Mouse (Mus musculus): ENCODE measurements around the gene Katnb1. TPM values are rescaled to one million over a fixed set of nuclear protein-coding genes. Genes with fewer than 3 reads are reported as not detected.

Katnb1 gene
- total RNA-seq, 2 experiments from 2014 or later = 20.2 to 20.9 TPM

DNA sequence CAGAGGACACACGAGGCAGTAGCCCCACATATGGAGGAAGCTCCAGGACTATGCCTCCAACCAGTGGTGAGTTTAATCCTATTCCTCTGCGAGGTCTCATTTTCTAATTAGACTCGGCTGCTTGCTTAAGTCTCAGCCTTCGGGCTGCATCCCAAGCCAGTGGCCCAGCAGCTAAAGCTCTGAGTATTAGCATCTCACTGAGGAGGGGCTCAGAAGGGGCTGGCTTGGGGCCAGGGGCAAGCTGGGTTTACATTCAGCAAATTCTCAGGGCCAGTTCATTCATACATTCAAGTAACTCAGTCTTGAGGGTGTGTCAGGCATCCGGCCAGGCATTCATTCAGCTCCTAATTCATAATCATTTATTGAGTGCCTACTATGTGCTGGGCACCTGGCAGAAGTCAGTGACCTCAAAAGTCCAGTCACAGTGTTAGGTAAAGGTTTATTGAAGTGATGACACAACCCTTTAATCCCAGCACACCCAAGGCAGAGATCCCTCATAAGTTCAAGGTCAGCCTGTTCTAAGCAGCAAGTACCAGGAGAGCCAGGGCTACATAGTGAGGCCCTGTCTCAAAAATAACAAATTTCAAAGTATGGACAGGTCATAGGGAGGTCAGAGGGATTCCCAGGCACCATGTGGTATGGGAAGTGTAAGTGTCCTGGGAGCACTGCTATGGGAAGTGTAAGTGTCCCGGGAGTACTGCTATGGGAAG, 57.5 kb downstream of the Katnb1 start:
- no peak for DNase-seq (ENCODE audit: low spot score in 2 of 2)

DNA sequence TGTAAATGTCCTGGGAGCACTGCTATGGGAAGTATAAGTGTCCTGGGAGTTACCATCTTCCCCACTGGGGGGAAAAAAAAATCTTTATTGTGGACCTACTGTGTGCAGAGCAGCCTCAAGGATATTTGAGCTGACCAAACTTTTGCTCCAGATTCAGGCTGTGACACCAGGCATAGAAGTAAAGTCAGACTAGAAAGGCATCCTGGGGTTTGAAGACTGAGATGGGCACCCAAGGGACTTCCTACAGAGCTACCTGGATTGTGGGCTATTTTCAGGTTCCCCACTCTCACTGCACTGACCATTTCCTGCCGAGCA, 58.0 kb downstream of the Katnb1 start:
- no peak for DNase-seq (ENCODE audit: low spot score in 2 of 2)

DNA sequence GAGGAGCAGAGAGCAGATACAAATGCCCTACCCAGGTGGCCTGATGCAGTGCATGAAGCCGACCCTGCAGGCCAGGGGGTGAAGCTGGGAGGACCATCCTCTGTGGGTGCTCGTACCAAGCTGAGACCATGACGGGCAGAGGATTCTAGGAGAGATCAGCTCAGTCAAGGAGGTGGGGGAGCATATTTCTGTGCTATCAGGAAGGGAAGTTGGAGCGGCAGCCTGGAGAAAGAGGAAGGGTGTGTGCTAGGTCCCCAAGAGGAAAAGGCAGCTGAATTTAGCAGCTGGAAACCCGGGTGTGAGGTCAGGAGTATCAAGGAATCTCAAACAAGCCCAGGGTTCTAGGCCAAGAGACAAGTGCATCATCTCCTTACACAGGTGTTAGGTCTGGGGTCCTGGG, 59.6 kb downstream of the Katnb1 start:
- DNase-seq (ENCODE audit: low spot score in 2 of 2) = no peak

DNA sequence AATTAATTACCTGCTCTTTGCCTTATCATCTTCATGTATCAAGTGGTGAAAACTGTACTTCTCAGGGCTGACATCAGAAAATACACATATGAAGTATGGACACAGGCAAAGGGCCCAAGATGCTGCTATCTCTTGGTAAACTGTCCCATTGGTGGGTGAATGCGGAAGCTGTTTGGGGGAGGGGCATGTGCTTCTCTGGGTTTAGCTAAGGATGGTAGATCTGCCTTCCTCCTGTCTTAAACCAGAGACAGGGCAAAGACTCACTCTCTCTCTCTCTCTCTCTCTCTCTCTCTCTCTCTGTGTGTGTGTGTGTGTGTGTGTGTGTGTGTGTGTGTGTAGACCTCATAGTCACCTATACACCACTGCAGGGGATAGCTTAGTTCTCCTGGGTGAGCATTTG, 60.0 kb downstream of the Katnb1 start:
- DNase-seq (ENCODE audit: low spot score in 2 of 2) = no peak

DNA sequence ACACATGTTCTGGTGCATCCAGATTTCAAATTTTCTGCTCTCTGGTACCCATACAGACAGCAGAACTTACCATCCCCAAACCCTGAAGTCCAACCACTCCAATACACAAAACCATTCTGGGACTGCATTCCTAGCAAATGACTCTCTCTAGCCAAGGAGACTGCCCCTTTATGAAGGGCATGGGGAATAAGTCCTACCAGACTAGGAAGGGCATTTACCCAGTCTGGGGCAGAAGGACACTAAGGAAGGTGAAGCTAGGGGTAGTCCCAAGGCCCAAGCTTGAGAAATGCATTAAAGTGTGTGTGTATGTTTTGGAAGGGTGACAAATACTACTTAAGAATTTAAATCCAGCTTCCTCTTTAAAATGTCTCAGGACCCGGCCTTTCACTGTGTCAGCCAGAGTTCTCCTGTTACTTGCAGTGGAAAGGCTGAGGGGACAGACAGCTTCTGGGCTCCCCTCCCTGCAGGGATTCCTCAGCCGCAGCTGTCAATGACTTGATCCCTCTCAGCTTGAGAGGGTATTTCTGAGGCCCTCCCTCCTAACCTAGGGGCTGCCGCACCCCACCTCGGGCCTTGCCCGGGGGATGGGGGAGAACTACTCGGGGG, 60.6 kb downstream of the Katnb1 start:
- DNase-seq (ENCODE audit: low spot score in 2 of 2) = no peak

DNA sequence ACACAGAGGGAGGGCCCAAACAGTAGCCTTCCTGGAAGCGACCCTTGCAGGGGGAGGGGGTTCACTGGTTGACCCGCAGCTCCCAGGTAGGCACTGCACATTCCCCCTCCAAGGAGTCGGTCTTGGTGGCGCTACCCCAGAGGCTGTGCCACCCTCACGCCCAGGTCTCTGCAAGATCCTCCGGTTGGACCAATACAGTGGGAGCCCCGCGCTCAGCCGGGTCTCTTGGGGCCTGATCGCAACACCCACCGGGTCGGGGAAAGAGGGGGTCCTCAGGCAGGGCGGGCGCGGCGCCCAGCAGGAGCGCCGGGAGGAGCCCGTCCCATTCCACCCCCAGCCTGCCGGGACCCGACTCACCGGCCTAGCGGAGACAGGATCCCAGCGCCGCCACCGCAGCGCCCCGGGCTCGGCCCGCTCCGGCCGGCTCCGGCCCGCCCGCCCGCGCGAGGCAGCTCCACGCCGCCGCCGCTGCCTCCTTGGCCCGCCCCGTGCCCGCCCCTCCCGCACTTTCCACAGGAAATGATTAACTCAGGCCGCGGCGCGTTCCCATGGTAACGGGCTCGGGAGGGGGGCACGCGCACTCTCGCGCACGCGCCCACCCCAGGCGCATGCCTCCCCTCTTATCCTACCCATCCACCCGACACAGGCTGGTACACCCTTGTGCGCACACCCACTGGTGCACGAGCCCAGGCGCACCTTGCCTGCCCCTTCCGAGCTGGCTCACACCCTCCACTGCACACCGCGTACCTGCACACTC, 61.3 kb downstream of the Katnb1 start:
- DNase-seq (ENCODE audit: low spot score in 2 of 2) = peak; percentile 47 to 56

DNA sequence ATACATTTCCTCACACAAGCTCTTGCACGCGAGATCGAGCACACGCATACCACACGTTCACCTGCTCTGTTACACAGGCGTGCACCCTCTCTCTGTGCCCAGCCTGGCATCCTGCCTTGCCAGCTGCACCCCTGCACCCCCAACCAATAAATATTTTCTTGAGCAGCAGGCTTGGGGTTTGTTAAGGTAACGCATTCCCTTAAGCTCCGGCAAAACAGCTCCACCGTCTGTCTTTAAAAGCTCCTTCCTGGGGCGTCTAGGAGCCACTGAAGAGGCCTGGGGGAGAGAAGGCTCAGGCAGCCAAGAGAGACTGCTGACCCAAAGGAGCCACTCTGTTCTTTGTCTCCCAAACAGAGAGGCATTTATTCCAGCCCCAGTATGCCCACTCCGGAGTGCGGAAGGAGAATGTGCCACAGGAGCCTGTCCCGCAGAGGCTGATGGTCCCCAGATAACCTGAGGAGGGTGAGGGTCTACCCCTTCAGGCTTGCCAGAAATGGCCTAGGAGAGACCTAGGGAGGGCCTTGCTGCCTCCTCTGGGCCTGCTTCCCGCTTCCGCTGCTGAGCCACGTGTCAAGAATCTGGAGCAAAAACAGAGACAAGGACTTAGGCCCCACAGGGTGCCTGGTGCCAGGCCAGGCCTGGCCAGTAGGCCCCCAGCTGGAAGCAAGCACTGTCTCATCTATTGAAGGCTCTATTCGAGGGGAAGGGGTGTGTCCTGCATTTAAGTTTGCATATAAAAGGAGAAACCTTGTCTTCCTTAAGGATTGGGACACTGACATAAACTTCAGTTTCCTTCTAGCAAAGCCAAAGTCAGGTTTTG, 62.2 kb downstream of the Katnb1 start:
- DNase-seq (ENCODE audit: low spot score in 2 of 2) = no peak

DNA sequence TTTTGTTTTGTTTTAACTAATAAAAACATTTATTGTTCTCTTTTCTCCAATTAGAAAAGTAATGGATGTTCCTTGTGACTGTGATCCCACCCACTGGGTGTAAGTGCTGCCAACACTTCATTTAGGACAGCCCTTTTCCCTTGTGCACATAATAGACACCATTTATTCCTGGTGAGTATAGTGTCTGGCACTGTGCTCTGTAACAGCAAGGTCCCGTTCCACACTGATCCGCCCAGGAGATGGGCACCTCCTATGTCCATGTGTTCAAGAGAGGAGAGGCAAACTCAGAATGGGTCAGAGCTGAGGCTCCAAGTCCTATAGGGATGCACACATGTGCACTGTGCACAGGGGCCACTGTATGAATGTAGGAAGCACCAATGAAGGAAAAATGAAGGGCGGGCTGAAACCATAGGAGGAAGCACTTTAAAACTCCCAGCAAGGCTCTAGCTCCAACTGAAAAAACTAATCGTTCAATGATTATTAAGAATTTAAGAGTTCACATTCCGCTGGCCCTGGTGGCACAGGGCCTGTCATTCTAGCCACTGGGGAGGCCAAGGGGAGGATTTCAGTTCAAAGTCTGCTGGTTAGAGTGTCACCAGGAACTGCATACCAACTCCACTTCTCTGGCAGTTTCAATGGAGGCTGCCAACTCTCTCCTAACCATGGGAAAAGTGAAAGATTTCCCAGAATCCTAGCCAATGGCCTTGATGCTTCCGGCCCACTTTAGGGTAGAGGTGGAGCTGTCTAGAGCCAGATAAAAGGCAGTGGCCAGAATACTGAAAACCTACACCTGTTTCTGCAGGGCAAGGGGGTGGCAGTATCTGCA, 63.0 kb downstream of the Katnb1 start:
- DNase-seq (ENCODE audit: low spot score in 2 of 2) = no peak

DNA sequence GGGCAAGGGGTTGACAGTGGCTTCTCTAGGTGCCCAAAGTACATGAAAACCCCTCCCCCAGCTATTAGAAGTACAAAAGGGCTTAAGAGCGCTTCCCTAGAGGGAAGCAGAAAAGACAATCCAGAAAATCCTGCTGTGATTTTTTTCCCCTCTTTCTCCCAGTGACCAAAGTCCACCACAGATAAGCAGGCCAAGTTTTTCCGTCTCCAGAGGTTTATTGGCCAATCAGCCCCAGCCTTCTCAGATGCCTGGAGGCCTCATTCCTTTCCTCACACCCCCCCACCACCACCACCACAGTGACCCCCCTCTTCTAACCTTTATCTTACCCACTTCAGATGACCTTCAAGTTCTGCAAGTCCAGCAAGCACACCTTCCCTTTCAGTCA, 63.6 kb downstream of the Katnb1 start:
- DNase-seq (ENCODE audit: low spot score in 2 of 2) = no peak

DNA sequence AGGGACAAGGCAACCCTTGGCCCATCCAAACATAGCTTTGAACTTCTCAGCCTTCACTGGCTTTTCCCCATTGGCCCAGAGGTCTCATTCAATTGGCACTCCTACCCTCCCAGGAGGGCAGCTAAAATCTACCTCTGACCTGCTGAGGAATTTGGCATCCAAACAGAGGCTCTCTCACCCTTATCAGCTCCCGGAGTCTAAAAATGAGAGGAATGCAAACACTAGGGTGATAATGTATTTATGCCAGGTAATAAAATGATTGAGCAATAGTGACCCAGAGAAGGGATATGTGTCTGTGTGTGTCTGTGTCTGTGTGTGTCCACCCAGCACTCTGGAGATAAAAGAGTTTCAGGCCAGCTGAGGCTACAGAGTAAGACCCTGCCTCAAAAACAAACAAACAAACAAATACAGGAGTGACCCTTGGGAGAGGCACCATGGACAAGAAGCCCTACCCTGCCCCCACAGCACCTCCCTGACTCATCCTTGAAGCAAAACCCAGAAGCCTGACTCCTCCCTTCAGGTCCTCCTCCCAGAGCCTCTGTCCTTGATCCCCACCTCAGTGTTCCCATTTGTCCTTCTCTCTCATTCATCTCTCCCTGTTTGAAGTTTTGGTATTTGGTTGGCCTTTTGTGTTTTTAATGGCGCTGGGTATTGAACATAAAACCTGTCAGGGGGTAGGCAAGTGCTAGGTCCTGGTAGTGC, 65.2 kb downstream of the Katnb1 start:
- no peak for DNase-seq (ENCODE audit: low spot score in 2 of 2)

DNA sequence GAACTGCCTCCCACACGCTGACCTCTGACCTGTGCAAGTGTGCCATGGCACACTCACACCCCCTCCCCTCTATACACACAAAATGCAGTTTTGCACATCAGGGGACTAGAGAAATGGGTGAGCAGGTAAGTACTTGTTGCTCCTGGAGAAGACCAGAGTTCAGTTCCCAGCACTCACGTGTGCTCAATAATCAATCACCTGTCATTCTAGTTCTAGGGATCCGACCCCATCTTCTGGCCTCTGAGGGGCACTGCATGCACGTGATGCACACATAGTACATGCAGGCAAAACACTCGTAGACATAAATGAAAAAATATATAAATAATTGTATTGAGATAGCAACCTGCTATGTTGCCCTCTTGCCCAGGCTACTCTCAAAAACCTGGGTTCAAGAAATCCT, 65.9 kb downstream of the Katnb1 start:
- no peak for DNase-seq (ENCODE audit: low spot score in 2 of 2)

DNA sequence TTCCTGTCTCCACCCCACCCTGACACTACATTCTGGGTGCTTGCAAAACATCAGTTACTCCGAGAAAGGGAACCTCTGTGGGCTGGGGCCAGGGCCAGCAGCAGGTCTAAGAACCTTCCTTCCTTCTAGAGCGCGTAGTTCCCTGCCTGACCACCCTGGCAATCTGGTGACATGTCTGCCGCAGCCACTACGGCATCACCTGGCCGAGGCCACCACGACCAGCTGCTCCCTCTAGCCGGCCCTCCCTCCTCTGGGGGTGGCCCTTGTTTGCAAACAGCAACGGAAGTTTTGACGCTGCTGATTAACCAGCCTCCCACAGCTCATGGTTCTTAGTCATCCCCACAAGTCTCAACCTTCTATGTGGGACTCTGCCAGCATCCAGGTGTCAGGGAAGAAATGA, 68.4 kb downstream of the Katnb1 start:
- no peak for DNase-seq (ENCODE audit: low spot score in 2 of 2)

DNA sequence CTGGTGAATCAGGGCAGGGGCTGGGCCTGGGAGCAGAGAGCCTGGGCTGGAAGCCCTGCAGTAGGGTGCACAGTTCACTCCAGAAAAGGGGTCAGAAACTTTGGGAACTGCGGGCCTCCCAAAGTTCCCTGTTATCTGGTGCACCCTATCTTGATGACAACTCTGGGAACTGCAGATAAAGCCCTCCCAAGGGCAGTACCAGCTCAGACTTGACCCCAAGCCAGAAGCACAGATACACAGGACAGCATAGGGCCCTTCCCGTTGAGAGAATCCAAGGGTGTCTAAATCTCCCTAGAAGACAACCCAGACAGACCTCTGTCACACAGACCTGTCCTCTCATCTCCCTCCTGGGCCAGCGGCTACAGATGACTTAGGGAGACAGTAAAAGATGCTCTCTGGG, 69.6 kb downstream of the Katnb1 start:
- DNase-seq (ENCODE audit: low spot score in 2 of 2) = no peak

Other genes with a start within 250 kb of the Katnb1 start
- 100 to 1,000 TPM; 128 to 144 TPM for gene Coq9, start 242.9 kb upstream of the Katnb1 start, total RNA-seq (2021)
- 10 to 100 TPM; 84.1 to 89.3 TPM for gene Ciapin1, start 242.8 kb upstream of the Katnb1 start, total RNA-seq (2021)
- gene Polr2c, start 223.7 kb upstream of the Katnb1 start, total RNA-seq (2021) = 10 to 100 TPM; 61.4 to 65.6 TPM
- 10 to 100 TPM; 21.5 to 24.9 TPM for gene Dok4, start 204.9 kb upstream of the Katnb1 start, total RNA-seq (2021)
- gene Ccdc102a, start 163.1 kb upstream of the Katnb1 start, total RNA-seq (2021) = 10 to 100 TPM; 13.3 to 14.0 TPM
- under 1 TPM; 0.28 to 0.42 TPM for gene Adgrg5, start 157.5 kb upstream of the Katnb1 start, total RNA-seq (2021)
- gene Adgrg1, start 106.4 kb upstream of the Katnb1 start, total RNA-seq (2021) = 10 to 100 TPM; 38.3 to 62.3 TPM
- 1 to 10 TPM; 6.2 to 7.8 TPM for gene Adgrg3, start 63.5 kb upstream of the Katnb1 start, total RNA-seq (2021)
- gene Drc7, start 26.1 kb upstream of the Katnb1 start, total RNA-seq (2021) = not detected
- 100 to 1,000 TPM; 116 to 117 TPM for gene Kifc3, start 121.6 kb downstream of the Katnb1 start, total RNA-seq (2021)
- 1 to 10 TPM; 2.1 to 2.3 TPM for gene Cngb1, start 225.4 kb downstream of the Katnb1 start, total RNA-seq (2021)
- not detected for gene Tepp, start 229.4 kb downstream of the Katnb1 start, total RNA-seq (2021)